Mouse (Mus musculus): Measurements from ENCODE around the gene Slc15a4.

DNA sequence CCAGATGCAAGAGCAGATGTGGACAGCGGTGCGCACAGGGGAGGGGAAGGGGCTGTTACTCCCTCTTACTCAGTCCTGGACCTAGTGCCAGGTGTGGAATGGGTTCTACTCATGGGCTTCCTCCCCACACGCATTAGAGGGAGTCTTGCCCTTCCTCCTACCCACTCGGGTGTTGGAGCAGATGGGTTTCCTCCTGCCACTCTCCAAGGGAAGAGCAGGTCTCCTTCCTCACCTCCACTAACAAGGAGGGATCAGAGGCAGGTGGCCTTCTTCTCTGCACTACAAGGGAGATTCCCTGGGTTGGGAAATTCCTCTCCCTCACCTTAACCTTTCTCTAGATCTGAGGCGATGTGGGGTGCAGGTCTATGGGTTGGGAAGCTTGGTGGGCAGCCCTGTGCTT, 16.5 kb downstream of the Slc15a4 start:
- TF ChIP-seq CTCF (IDR thresholded peaks at IDR 0.05; ENCODE audit: extremely low read depth, insufficient read depth, low read length), result no peak
- TF ChIP-seq POLR2A (IDR thresholded peaks at IDR 0.05; ENCODE audit: extremely low read depth, insufficient read depth, low read length), result no peak

Measured in cortical plate, adult 2 months (tissue).